ENCODE assay signal across 19 mouse cellular contexts in genomic region chr6:7767631-7768030, GRCm38 (mm10).
"Had no signal": no experiment of that assay in that cellular context is flagged by ENCODE, and none has a peak within 500 bp of the region (broad histone marks: within the 10 kb centered on the region; RNA-seq: fewer than 3 reads in every experiment).

No protein-coding gene starts in this region.

- H3K27me3 ChIP-seq: midbrain, embryonic 12.5 days; neural tube, embryonic 13.5 days; neural tube, embryonic 15.5 days had no signal

- DNase-seq: lung, adult 18-20 months; lung, embryonic 14.5 days; lung, postnatal 10 days; lung, postnatal 4 days; midbrain, embryonic 14.5 days; retina, postnatal 1 day; right cerebral cortex, adult 18-20 months; right cerebral cortex, postnatal 25 days; right cerebral cortex, postnatal 4 days; spleen, adult 18-20 months; thymus, adult 18-20 months; thymus, postnatal 14 days; thymus, postnatal 36 days had no signal

- H3K4me3 ChIP-seq: midbrain, embryonic 10.5 days; midbrain, embryonic 12.5 days; myocyte; neural tube, embryonic 13.5 days; neural tube, embryonic 15.5 days had no signal

- ATAC-seq: midbrain, embryonic 16.5 days had no signal

- H3K36me3 ChIP-seq: midbrain, embryonic 10.5 days; midbrain, embryonic 12.5 days; neural tube, embryonic 13.5 days; neural tube, embryonic 15.5 days had no signal

- H3K27ac ChIP-seq: midbrain, embryonic 10.5 days; midbrain, embryonic 12.5 days; neural tube, embryonic 13.5 days; neural tube, embryonic 15.5 days had no signal

- H3K4me1 ChIP-seq: midbrain, embryonic 10.5 days; midbrain, embryonic 12.5 days; neural tube, embryonic 13.5 days; neural tube, embryonic 15.5 days had no signal
